Mouse (Mus musculus) adrenal gland, adult (tissue): Measurements from ENCODE around the gene 2410137M14Rik.
"Not testable (repeated sequence)": the region's sequence is repeated elsewhere in the genome, so short reads cannot be mapped to it uniquely, and the experiment has no call there.

Source experiments
- DNase-seq, 2 experiments: peaks; one replicate each; pipeline ENCODE4 v3.0.0; 2022 to 2023; ENCODE audit warnings: low spot score in 1 of 2; ENCODE audit not compliant: inconsistent age in 2 of 2

The 2410137M14Rik gene

DNA sequence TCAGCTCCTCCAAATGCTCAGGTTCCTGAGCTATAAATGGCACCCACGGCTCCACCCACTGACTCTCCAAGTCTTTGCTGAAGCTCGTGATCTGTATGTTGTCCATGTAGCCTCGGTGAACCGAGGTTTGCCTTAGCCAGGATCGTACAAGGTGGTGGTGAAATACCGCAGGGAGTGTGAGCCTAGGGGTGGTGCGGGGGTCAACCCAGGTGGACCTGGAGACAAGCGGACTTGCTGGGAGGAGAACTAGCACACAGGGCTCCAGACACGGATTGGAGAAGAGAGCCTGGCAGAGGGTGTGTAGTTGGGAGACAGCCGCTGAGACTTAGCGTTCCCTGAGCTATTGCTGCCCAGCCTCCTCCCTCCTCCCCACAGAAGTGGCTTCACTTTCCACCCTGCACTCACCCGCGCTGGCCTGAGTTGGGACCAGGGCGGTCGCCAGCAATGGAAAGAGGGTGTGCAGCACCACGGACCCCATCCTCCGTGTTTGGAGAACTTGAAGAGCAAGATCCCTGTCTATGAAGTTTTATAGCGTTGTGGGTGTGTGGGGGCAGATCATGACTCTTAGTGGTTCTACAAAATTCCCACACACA, at the start of gene 2410137M14Rik:
Gene 2410137M14Rik, minus strand, starts transcription at position 17 of the 593 bp plus-strand sequence.
- DNase-seq = peak in 1 of 2 experiments; percentile 27

DNA sequence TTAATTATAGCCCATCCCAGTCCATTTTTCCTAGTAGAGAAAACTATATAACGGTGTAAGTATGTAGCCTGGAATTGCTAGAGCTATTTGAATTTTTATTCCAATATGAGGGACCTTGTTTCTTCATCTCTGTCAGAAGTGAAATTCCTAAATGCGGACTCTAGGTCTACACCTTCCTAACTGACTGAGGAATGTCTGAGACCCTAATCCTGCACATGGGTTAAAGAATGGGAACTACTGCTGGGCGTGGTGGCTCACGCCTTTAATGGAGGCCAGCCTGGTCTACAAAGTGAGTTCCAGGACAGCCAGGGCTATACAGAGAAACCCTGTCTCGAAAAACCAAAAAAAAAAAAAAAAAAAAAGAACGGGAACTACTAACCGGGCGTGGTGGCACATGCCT, 48.1 kb upstream of the 2410137M14Rik start:
- DNase-seq = no peak

DNA sequence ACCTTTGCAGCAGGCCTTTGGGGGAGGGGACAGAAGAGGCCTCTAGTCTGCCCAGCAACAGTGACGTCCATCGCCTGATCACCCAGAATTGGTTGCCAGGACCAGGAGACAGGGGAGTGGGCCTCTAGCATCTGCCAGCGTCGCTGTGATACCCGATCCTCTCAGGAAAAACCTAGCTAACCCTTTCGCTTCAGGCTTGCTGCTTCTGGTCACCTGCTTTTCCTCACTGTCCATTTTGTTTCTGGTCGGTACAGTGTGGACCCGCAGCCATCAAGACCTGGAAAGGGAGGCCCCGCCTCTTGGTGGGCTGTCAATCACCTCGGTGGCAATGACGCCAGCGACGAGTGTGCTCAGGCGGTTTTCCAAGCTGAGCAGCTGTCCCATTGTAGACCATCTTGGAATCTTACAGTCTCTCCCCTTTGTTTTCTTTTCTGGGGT, 47.7 kb upstream of the 2410137M14Rik start:
- DNase-seq = peak; percentile 88 to 96

DNA sequence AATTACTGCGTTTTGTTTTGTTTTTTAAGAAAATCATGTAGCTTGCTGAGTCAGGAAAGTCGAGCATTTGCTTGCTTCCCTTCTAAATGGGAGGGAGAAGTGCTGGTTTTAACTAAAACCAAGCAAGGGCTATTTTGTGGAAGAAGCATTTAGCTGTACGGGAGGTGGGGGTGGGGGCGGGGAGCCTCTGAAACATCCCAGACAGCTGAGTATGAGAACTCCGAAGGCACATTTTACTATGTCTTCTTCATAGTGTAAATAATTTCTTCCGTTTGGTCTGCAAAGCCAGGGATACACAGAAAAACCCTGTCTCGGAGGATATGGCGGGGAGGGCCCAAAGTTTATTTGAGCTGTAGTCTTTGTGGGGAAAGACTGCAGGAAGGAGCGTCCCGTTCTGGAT, 47.2 kb upstream of the 2410137M14Rik start:
- no peak for DNase-seq

DNA sequence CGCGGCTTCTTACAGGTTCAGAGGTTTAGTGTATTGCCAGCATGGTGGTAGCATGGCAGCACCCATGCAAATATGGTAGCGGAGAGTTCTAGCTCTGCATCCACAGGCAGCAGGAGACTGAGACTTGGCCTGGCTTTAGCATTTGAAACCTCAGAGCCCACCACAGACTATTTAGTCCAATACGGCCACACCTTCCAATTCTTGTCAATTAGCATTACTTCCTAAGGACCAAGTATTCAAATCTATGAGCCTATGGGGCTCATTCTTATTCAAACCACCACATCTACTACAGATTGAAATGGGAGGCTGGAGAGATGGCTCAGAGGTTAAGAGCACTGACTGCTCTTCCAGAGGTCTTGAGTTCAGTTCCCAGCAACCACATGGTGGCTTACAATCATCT, 46.4 kb upstream of the 2410137M14Rik start:
- DNase-seq = no peak

DNA sequence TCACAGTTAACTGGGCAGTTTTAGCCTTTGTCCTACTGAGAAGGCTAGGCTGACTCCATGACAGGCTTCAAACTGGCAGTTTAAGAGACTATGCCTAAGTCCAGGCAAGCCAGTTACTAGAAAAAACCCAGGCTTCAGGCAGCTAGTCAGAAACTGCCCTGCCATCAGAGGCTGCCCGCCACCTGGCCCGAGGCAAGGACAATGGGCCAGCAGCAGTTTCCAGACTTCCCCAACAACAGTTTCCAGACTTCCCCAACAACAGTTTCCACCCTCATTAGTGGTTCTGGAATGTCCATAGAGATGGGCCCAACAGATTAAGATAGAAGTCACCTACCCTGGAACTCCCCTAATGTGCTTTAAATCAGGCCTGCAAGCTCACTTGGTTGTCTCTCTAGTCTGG, 45.4 kb upstream of the 2410137M14Rik start:
- no peak for DNase-seq

DNA sequence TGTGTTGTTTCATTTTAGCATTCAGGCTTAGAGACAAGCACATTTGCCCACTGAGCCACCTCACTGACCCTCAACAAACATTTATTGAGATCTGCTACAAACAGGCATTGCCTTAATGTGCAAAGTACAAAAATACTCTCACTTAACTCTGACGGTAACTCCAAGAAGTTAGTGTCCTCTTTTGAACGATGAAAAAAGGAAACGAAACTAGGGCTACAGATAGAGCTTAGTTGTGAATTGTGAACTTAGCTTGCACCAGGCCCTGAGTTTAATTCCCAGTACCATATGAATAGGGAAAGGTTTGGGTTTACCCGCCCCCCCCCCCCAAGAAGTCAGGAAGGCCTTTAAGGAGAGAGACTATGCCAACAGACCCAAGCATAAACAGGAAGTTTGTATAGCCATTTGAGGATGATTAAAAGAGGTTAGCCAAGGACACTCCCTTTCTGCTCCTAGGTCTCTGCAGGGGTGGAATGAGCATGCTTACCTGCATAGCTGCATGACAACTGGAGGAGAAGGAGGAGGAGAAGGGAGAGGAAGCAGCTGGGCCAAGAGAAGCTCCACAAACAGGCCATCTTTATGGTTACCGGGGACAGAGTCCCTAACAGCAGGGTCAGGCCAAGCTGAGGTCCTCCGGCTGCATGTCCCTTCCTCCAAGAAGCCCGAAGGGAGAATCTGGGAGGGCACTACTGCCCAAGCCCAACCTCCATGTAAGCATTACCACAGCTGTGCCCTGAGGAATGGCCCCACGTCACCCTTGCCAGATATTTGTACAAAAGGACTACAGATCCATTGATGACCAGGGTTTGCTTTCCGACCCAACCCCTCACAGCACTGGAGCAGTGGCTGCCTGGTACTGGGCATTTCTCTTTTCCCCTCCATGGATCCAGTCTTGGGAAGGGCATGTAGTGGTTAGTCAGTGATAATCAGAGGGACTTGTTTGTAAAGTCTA, 41.9 kb upstream of the 2410137M14Rik start, which contains the start of gene Mog:
Gene Mog, minus strand, starts transcription at position 771 of the 949 bp plus-strand sequence.
- DNase-seq = no peak

DNA sequence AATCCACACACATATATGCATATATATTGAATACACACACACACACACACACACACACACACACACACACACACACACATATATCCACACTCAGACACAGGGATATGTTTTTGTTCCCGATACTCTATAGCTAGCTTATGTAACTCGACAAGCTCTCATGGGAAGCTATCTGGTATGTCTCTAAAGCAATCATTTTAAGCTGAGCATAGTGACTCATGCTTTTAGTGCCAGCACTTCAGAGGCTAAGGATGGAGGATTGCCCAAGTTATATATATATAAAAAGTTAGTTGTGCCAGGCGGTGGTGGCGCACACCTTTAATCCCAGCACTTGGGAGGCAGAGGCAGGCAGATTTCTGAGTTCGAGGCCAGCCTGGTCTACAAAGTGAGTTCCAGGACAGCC, 38.2 kb upstream of the 2410137M14Rik start:
- DNase-seq = not testable (repeated sequence)

DNA sequence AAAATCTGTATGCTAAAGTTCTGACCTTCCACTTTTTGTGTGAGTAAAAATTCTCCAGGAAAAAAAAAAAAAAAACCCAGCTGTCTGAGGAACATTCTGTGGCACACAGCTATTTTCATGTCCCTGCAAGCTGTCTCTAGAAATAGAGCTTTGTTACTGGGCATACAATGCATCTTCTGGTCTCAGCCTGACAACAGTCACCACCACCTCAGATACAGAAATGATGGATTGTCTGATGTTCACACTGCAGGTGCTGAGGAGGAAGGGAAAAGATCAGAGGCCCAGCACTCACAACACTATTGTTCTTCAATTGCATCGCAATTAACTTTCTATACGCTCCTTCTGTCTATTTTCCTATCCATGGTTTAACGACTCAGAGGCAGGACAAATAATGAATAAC, 37.3 kb upstream of the 2410137M14Rik start:
- no peak for DNase-seq

DNA sequence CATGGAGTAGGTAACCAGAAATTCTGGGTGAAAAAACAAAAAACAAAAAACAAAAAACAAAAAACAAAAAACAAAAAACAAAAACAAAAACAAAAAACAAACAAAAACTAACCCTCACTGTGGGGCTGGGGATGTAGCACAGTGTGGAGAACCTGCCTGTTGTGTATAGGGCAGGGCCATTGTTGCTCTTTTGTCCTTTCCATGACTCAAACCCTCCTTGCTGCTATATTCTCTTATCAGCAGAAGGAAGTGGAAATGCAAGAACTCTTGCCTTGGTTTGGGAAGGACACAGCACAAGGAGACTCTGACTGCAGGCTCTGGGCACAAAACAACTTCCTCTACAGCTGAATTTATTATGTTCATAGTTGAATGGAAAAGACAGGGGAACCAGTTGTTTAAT, 35.3 kb upstream of the 2410137M14Rik start:
- no peak for DNase-seq

DNA sequence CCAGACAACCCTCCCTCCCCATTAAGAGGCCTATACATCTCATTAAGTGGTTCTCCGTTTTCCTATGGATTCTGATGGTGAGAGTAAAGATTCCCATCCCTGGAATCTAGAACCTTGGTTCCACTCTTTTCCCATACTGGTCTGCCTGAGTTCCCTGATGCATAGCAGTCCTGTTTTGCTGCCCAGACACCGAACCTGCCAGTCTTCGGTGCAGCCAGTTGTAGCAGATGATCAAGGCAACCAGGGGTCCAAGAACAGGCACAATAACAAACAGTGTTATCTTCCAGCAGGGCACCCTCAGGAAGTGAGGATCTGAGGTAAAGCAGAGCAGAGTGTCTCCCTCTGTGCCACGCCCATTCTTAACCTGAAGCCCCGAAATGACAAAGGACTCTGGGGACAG, 31.1 kb upstream of the 2410137M14Rik start:
- no peak for DNase-seq

DNA sequence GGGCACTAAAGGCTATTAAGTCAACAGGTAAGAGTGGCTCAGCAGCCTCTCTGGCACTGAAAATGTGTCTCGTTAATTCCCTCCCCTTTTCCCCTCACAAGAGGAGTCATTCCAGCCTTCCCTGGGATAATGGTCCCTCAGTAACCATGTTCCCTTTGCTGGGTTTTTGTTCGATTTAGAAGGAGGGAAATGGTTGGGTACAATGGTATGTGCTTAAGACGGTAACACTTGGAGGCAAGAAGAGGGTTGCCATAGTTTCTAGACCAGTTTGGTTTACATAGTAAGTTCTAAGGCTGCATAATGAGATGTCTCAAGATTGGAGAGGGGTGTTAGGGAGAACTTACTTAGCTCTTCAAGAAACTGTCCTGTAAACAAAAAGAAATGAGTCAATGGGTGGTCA, 30.7 kb upstream of the 2410137M14Rik start:
- DNase-seq = no peak

DNA sequence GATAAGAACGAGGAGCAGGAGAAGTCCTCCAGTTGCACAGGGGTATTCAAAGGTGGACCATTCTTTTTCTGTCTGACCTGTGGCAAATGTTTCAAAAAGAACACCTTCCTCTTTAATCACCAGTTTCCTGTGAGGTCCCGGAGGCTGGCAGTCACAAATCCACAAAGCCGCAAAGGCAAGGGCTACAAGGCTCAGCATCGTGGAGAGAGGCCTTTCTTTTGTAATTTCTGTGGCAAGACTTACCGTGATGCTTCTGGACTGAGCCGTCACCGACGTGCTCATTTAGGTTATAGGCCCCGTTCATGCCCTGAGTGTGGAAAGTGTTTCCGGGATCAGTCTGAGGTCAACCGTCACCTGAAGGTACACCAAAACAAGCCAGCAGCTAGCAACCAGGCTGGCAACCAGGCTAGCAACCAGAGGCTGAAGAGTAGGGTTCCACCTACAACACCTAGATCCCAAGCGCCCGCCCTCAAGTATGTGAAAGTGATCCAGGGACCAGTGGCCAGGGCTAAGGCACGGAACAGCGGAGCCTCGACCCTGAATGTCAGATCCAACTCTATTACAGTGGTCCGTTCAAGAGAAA, 28.5 kb upstream of the 2410137M14Rik start:
- no peak for DNase-seq

DNA sequence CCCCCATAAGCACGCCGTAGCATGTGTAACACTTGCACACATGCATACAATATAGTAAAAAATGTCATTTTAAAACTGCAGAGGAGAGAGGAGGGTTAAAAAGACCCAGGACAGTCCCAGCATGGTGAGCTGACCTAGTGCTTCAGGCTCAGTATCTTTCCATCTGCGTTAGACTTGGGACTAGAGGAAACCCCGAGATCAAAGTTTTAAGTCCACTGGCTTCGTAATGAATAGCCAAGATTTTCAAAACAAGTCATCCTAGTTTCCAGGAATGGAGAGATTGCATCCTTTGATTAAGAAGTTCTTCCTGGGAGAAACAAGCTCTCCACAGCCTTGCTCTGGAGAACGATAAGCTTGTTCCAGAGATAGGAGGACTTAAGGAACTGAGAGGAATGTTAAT, 27.1 kb upstream of the 2410137M14Rik start:
- DNase-seq = no peak

DNA sequence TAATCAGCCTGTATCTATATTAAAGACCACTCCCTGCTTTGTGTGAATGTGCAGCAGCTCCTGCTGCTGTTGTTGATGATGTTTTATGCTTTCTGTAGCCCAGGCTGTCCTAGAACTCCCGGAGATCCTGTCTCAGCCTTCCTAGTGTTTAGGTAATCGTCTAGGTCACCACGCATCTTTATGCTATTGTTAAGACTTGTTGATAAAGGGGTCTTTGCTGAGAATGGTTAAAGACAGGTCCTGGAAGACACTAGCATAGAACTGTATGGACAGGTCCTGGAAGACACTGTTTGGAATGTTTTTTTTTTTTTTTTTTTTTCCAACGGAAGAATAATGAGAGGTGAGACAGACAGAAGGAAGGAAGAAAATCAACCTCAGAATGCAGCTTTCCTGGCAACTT, 22.3 kb upstream of the 2410137M14Rik start:
- no peak for DNase-seq

DNA sequence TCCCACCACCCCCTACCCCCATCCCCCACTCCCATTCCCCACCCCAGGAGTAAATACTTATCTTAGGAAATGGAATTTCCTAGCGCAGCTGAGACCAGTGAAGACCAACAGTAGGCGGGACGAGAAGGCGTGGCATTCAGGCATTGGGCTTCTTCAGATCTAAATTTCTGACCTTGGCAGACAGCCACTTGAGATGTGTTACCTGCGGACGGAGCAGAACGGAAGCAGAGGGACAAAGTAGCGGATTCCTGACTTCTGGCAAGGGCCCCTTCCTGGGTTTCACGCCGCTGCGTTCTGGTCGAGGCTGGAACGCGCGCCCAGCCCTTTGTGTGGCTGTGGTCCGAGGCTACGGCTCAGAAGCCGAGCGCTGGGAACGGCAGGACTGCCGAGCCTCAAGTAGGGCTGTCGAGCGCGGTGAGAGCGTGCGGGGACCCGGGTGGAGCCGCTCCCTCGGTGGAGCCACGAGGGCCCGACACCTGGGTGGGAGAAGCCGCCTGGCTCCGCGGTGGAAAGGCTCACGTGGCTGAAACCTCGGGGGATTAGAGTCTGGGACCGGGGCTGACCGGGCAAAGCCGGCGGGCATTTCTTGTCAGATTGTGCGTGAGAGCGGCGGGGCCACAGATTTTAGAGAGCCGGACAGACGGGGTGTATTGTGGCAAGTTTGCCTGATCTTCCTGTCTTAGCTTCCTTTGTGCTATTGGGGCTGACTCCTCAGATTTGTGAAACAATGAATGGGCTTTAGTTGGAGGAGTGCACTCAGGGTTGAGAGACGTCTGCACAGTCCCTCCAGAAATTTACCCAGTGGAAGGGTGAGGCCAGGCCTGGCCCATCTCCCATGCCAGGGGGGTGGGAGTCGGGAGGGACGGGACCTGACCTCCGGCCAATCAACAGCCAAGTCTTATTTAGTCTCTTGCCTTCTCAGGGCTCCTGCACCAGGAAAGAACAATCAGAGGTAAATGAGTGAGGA, 21.6 kb upstream of the 2410137M14Rik start:
- DNase-seq = peak; percentile 37 to 74

DNA sequence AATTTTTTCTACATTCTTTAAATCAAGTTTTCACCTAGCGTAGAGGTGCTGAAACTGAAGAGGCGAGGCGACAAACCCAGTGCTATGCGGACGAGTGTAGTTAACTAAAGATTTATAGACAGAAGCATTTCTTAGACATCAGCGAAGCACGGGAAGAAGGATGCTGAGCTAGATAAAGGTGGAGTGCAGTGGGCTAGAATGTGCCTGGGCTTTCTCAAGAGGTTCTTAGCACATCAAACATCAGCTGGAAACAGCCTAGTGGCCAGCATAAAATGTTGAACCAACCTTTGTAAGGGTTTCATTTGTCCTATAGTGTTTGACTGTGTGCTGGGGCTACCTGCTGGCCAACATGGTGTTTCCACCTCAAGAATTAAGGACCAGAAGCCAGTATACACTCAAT, 19.8 kb upstream of the 2410137M14Rik start, which contains the start of gene Zfp57:
Gene Zfp57, plus strand, starts transcription at position 301 of the 400 bp plus-strand sequence.
- DNase-seq = no peak

DNA sequence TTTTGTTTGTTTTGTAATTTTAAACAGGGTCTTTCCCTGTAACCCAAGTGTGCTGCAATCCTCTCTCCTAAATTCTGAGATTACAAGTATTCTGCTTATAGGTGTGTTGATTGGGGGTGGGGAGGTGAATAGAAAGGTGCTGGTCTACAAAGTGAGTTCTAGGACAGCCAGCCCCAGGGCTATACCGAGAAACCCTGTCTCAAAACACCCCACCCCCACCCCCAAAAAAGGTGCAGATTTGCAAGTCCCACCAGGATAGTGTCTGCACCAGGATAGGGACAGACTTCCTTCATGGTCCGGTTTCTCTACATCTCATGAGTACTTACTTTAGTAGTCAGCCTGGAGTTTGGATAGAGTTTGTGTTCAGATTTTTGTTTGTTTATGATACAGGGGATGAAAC, 17.4 kb upstream of the 2410137M14Rik start:
- DNase-seq = no peak

DNA sequence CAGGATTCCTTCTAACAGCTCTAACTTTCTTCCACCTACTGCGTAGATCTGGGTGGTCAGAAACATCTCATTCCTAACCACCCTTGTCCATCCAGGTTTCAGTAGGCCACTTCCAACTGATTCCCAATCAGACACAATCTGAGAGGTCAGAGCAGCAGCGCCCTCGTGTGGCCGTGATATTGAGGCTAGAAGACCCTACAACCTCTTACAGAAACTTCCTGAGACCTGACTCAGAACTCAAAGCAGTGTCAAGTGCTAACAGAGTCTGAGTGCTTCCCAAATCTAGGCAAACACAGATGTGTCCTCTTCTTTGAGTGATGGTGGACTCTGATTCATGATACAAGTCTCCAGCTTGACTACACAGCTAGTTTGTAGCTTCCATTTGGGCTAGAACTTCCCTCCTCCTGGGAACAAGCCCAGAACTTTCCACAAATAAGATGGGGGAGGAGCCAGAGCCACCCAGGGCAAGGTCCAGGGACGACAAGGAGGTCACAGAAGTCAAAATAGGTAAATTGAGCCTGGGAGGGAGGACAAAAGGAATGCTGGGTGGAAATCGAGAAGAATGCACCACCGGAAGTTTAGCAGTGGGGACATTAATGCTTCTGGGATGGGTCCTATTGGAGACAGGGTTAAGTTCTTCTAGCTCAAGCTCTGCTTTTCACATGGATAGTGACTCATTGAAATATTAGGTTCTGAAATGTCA, 16.1 kb upstream of the 2410137M14Rik start:
- peak; percentile 72 to 91 for DNase-seq

DNA sequence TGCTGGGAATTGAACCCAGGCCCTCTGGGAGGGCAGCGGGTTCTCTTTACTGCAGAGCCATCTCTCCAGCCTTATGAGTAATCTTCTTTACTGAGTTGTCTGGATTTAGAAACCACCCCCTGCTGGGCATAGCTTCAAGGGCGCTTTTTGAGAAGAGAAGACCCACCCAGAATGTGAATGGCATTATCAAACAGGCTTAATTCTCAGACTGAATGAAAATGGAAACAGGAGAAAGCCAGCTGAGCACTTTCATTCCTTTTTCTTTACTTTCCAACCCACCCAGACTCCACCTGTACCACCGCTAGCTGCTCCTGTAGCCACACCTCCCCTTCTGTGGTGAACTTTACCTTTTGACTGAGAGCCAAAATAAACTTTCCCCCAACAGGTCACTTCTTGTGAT, 14.4 kb upstream of the 2410137M14Rik start:
- no peak for DNase-seq
